Mouse (Mus musculus) forebrain, embryonic 11.5 days (tissue): Measurements from ENCODE around the gene Sox6. TPM values are rescaled to one million over a fixed set of nuclear protein-coding genes. Genes with fewer than 3 reads are reported as not detected.

ENCODE experiments used
- ATAC-seq: fragments of 200-750 bp; cut with Nextera tagmentation; replicated peaks from 2 replicates; pipeline ENCODE4 v1.8.0; 2017; ENCODE audit warnings: moderate TSS enrichment; ENCODE audit not compliant: low FRiP score
- DNase-seq: peaks from one replicate; pipeline ENCODE4 v3.0.0-alpha.2; 2017; ENCODE audit warnings: low spot score
- H3K27ac ChIP-seq: fragments of 300-500 bp; sonication (generic); 2 replicates; pipeline ENCODE4 v1.5.1; 2014; ENCODE audit warnings: low read depth, low read length
- H3K27me3 ChIP-seq: fragments of 300-500 bp; sonication (generic); 2 replicates; pipeline ENCODE4 v1.6.1; 2014; ENCODE audit warnings: mild to moderate bottlenecking, low read length, mixed read lengths; ENCODE audit not compliant: control insufficient read depth, insufficient read depth
- H3K36me3 ChIP-seq: fragments of 300-500 bp; sonication (generic); 2 replicates; pipeline ENCODE4 v1.6.1; 2014; ENCODE audit warnings: mild to moderate bottlenecking, low read length, moderate library complexity, mixed read lengths; ENCODE audit not compliant: control insufficient read depth, insufficient read depth
- H3K4me1 ChIP-seq: fragments of 300-500 bp; sonication (generic); replicated peaks from 2 replicates; pipeline ENCODE4 v1.6.1; 2014; ENCODE audit warnings: low read length, mixed read lengths; ENCODE audit not compliant: control insufficient read depth, insufficient read depth
- H3K4me2 ChIP-seq: fragments of 300-500 bp; sonication (generic); 2 replicates; pipeline ENCODE4 v1.6.1; 2014; ENCODE audit warnings: low read depth, mild to moderate bottlenecking, low read length, moderate library complexity, mixed read lengths; ENCODE audit not compliant: severe bottlenecking
- H3K4me3 ChIP-seq: fragments of 300-500 bp; sonication (generic); 2 replicates; pipeline ENCODE4 v1.5.1; 2014; ENCODE audit warnings: low read depth, low read length
- H3K9ac ChIP-seq: fragments of 300-500 bp; sonication (generic); 2 replicates; pipeline ENCODE4 v1.6.1; 2014; ENCODE audit warnings: low read length
- H3K9me3 ChIP-seq: fragments of 300-500 bp; sonication (generic); 2 replicates; pipeline ENCODE4 v1.6.1; 2016; ENCODE audit warnings: low read length, mixed read lengths; ENCODE audit not compliant: control insufficient read depth
- WGBS: fragments of 180-500 bp; shearing (Covaris S2); extraction: QIAGEN DNeasy Blood & Tissue Kit; methylation state at CpG from one replicate; pipeline ENCODE4 v1.1.7; 2014; 5-methylcytosine and 5-hydroxymethylcytosine counted together
- polyA plus RNA-seq: library from polyadenylated mRNA; unstranded; fragments of >200 nt; fragmentation: Nextera tagmentation; extraction: Ambion mirVana; gene quantifications from 2 replicates; pipeline ENCODE4 v1.2.1, GENCODE M21; 2014

Gene Sox6
- polyA plus RNA-seq, 1 experiment from 2014 or later, result 154 TPM

- no peaks in the 10 kb centered on the region for H3K36me3 ChIP-seq
- H3K27ac ChIP-seq, result no peak overlapping the region
- H3K4me3 ChIP-seq, result no peak overlapping the region
- no peak overlapping the region for H3K9ac ChIP-seq
- 90% methylated on average over 4 of the region's 4 CpGs for WGBS
- no peak for ATAC-seq
- no peaks in the 10 kb centered on the region for H3K27me3 ChIP-seq
- H3K4me1 ChIP-seq, result no peaks in the 10 kb centered on the region
- no peaks in the 10 kb centered on the region for H3K9me3 ChIP-seq
- H3K4me2 ChIP-seq, result no peak overlapping the region
- DNase-seq, result no peak
Measured at GRCm38 (mm10) chr7:115545585-115546374, 492.8 kb downstream of the Sox6 start.

DNA sequence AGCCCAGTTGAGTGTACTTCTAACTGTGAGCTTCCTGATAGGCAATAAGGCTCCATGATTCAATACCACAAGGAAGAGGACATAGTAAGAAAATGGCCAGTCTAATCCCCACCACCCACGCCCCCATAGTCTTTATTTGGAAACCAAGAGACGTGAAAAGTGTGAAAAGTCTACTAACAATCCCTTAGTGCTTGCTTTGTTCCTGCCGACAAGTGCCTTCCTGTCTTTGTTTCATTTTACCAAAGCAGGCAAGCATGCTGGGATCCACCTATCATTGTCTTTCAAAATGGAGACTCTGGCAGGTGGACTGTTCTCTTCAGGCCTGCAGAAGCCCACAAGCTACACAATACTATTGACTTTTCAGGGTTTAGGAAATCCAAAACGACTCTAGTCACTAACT is 495.0 kb downstream of the Sox6 start:
- Histone ChIP-seq H3K27me3 (no peaks in the 10 kb centered on the region), H3K9me3 (no peaks in the 10 kb centered on the region), H3K9ac (no peak overlapping the region), H3K27ac (no peak overlapping the region), H3K36me3 (no peaks in the 10 kb centered on the region; the same call in 1 of the 2 replicates), H3K4me2 (no peak overlapping the region), H3K4me1 (no peaks in the 10 kb centered on the region), H3K4me3 (no peak overlapping the region)
- DNase-seq (no peak), ATAC-seq (no peak)
- WGBS, result 46% methylated on average over 4 of the region's 4 CpGs

DNA sequence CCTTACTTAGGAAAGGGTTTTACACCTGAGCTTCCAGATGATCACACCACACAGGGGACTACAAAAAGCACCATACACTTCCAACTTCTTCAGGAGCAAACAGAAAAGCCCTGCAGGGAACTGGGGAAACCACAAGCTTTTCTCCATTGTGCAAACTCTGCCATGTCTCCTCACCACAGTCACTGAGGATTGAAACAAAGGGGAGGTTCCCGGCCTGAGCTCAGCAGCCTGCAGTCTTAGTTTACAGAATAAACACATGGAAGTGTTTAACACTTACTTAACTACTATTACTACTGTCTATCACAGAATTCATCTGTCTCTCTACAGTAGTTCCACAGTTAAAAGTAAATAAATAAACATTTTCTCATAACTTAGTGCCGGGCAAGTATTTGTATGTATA is 498.3 kb downstream of the Sox6 start:
- no peak overlapping the region for H3K4me3 ChIP-seq
- 49% methylated on average over 2 of the region's 2 CpGs for WGBS
- H3K9ac ChIP-seq, result no peak overlapping the region
- H3K9me3 ChIP-seq, result no peaks in the 10 kb centered on the region
- DNase-seq (no peak), ATAC-seq (no peak)
- no peak overlapping the region for H3K27ac ChIP-seq
- no peaks in the 10 kb centered on the region; the same call in 1 of the 2 replicates for H3K36me3 ChIP-seq
- H3K4me2 ChIP-seq, result no peak overlapping the region
- H3K27me3 ChIP-seq, result no peaks in the 10 kb centered on the region
- peaks cover 2% of the 10 kb centered on the region; the same call in 1 of the 2 replicates for H3K4me1 ChIP-seq

DNA sequence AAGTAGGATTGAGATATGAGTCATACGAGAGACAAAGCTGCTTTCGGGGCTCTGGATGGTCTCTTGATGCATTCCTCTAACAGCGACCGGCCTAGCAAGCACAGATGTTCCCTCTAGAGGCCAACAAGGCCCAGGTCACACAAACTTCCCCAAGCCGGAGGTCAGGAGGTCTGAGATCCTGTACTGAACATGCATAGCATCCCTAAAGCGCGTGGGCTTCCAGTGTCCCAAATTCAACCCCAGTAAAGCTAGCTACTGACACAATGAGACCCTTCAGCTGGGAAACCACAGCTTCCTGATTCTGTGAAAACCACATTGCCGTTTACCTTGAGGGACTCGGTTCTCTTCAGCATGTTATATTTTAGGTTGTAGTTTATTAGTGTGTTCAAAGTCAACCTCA is 499.6 kb downstream of the Sox6 start:
- Histone ChIP-seq H3K4me3 (no peak overlapping the region), H3K36me3 (no peaks in the 10 kb centered on the region; the same call in 1 of the 2 replicates), H3K27me3 (no peaks in the 10 kb centered on the region), H3K4me2 (no peak overlapping the region), H3K27ac (no peak overlapping the region), H3K9ac (no peak overlapping the region), H3K4me1 (peaks cover 2% of the 10 kb centered on the region; the same call in 1 of the 2 replicates), H3K9me3 (no peaks in the 10 kb centered on the region)
- DNase-seq (no peak), ATAC-seq (no peak)
- 80% methylated on average over 9 of the region's 9 CpGs for WGBS

DNA sequence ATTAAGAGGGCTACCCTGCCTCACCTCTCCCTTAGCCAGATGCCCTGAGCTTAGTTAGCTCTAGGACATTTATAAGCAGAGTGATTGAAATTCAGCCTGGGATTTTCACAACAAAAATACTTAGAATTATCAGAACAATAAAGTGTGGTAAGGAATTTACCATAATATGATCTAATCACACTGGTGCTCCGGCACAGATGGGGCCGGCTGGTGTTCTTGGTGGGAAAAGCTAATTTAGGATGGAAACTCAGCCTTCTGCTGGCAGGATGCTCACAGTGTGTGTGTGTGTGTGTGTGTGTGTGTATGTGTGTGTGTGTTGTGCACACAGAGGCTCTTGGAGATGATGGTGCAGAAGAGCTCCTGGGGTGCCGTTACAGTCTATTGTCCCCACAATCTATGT is 501.0 kb downstream of the Sox6 start:
- Histone ChIP-seq H3K9ac (no peak overlapping the region), H3K4me3 (no peak overlapping the region), H3K4me1 (peaks cover 2% of the 10 kb centered on the region; the same call in 1 of the 2 replicates), H3K27me3 (no peaks in the 10 kb centered on the region), H3K9me3 (no peaks in the 10 kb centered on the region), H3K27ac (no peak overlapping the region), H3K36me3 (no peaks in the 10 kb centered on the region; the same call in 1 of the 2 replicates), H3K4me2 (no peak overlapping the region)
- DNase-seq (no peak), ATAC-seq (no peak)
- WGBS, result 91% methylated on average over 3 of the region's 3 CpGs

DNA sequence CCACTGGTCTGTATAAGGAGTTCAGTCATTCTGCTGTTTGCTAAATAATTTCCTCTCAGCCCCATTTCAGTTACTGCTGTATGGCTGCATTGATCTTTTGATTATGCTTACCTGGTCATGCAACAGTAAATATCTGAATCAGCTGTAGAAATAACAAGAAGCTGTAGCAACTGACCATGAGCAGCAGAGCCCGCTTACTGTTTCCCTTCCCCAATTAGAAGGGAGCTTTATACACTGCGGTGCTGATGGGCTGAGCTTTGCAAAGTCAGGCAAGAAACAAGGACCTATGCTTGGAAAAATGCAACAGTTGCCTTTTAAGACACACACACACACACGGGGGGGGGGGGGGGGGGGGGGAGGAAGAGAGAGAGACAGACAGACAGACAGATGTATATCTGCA is 502.1 kb downstream of the Sox6 start:
- Histone ChIP-seq H3K9me3 (no peaks in the 10 kb centered on the region), H3K4me1 (peaks cover 2% of the 10 kb centered on the region; the same call in 1 of the 2 replicates), H3K4me3 (no peak overlapping the region), H3K4me2 (no peak overlapping the region), H3K27ac (no peak overlapping the region), H3K36me3 (no peaks in the 10 kb centered on the region; the same call in 1 of the 2 replicates), H3K9ac (no peak overlapping the region), H3K27me3 (no peaks in the 10 kb centered on the region)
- 68% methylated on average over 3 of the region's 3 CpGs for WGBS
- DNase-seq, result no peak
- ATAC-seq, result no peak

DNA sequence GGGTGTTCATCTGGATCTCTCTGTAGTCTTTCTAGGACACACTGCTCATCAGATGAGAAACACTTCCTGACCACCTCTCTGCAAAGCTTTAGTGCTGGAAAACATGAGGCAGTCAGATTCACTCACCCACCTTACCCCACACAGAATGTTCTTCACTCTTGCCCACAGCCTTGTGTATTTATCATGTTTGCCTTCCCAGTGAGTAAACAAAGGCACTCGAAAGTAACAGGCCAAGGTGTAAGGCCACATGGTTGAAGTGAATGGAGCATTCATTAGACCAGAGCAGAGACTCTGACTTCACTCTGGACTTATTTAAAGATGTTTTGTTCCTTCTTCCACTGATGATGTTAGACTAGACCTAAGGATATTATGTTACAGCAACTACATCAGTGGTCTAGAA is 506.7 kb downstream of the Sox6 start:
- no peak overlapping the region for H3K4me2 ChIP-seq
- H3K4me3 ChIP-seq, result no peak overlapping the region
- 88% methylated on average over 1 of the region's 1 CpGs for WGBS
- H3K36me3 ChIP-seq, result no peaks in the 10 kb centered on the region
- DNase-seq, result no peak
- no peak overlapping the region for H3K27ac ChIP-seq
- no peaks in the 10 kb centered on the region for H3K27me3 ChIP-seq
- H3K4me1 ChIP-seq, result peaks cover 2% of the 10 kb centered on the region; the same call in 1 of the 2 replicates
- H3K9ac ChIP-seq, result no peak overlapping the region
- no peak for ATAC-seq
- no peaks in the 10 kb centered on the region for H3K9me3 ChIP-seq

DNA sequence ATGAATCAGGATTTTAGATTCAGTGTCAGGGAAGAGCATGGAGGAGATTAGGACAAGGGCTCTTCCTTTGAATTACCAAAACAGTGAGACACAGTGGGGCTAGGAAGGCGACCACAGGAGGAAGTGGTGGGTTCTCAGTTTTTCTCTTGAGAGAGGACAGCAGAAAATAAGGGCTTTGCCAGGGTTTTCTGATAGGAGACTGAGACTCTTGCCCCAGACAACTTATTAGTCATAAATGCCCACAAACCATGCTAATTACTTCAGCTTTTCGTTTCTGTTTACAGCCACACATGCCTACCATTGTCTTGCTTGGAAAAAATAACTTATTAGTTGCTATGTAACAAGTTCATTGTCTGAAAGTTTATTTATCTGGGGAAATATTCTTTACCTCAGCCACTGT is 507.4 kb downstream of the Sox6 start:
- ATAC-seq (no peak), DNase-seq (no peak)
- Histone ChIP-seq H3K4me3 (no peak overlapping the region), H3K36me3 (no peaks in the 10 kb centered on the region), H3K4me1 (peaks cover 2% of the 10 kb centered on the region; the same call in 1 of the 2 replicates), H3K4me2 (no peak overlapping the region), H3K9me3 (no peaks in the 10 kb centered on the region), H3K27ac (no peak overlapping the region), H3K27me3 (no peaks in the 10 kb centered on the region), H3K9ac (no peak overlapping the region)
- 58% methylated on average over 2 of the region's 2 CpGs for WGBS

- Histone ChIP-seq H3K27me3 (no peaks in the 10 kb centered on the region), H3K4me1 (no peaks in the 10 kb centered on the region), H3K9ac (no peak overlapping the region), H3K4me3 (no peak overlapping the region), H3K9me3 (no peaks in the 10 kb centered on the region), H3K36me3 (no peaks in the 10 kb centered on the region), H3K27ac (no peak overlapping the region), H3K4me2 (no peak overlapping the region)
- DNase-seq (no peak), ATAC-seq (no peak)
- WGBS, result 87% methylated on average over 1 of the region's 1 CpGs
Measured at GRCm38 (mm10) chr7:115517701-115518100, 520.9 kb downstream of the Sox6 start.
